Mouse (Mus musculus): Measurements from ENCODE around the gene Tceanc2. TPM values are rescaled to one million over a fixed set of nuclear protein-coding genes. Genes with fewer than 3 reads are reported as not detected.
A peak's percentile ranks its signal among the peaks of the same experiment; 100 is the strongest.

Gene Tceanc2
- total and polyA plus RNA-seq, 3 experiments, result 1.9 to 9.4 TPM; not detected in 1

GRCm38 (mm10) chr4:107102220-107102619 is 76.7 kb downstream of the Tceanc2 start:
- no peaks in the 10 kb centered on the region for H3K9me3 ChIP-seq (replicated peaks; ENCODE audit: insufficient read depth, low read length)
- peaks cover 0 to 2% of the 10 kb centered on the region in 2 experiments; a peak in 1 of 4 replicates for H3K36me3 ChIP-seq (ENCODE audit: control insufficient read depth in 1 of 2, insufficient read depth in 2 of 2, low read length in 2 of 2)
- H3K4me1 ChIP-seq (ENCODE audit: control insufficient read depth in 1 of 2, insufficient read depth in 2 of 2, low read length in 2 of 2), result peaks cover 7% of the 10 kb centered on the region in 2 experiments; a peak in 3 of 4 replicates
- no peak overlapping the region for H3K4me3 ChIP-seq (ENCODE audit: control insufficient read depth in 1 of 2, insufficient read depth in 1 of 2, low read depth in 2 of 2, low read length in 2 of 2)
- no peaks in the 10 kb centered on the region for H3K79me2 ChIP-seq (ENCODE audit: control insufficient read depth, insufficient read depth, low read length, poor library complexity)
- no peak overlapping the region for H3K27ac ChIP-seq (ENCODE audit: control insufficient read depth, low read depth, low read length)
- no peak for TF ChIP-seq RAD21 (IDR thresholded peaks at IDR 0.05; ENCODE audit: low read depth, low read length)
- no peak for TF ChIP-seq POLR2AphosphoS5 (IDR thresholded peaks at IDR 0.05; ENCODE audit: borderline replicate concordance, low read depth, low read length)
- no peak for TF ChIP-seq E2F4 (IDR thresholded peaks at IDR 0.05; ENCODE audit: borderline replicate concordance, low read depth, low read length)
- no peak for TF ChIP-seq CHD1 (IDR thresholded peaks at IDR 0.05; ENCODE audit: low read depth, low read length)
- TF ChIP-seq SIN3A (IDR thresholded peaks at IDR 0.05; ENCODE audit: low read length), result no peak
- no peak for TF ChIP-seq NELFE (IDR thresholded peaks at IDR 0.05; ENCODE audit: low read depth, low read length)
- TF ChIP-seq TAL1 (IDR thresholded peaks at IDR 0.05; ENCODE audit: low read length), result no peak
- TF ChIP-seq TCF12 (IDR thresholded peaks at IDR 0.05; ENCODE audit: low read depth, low read length), result no peak
- TF ChIP-seq USF2 (IDR thresholded peaks at IDR 0.05; ENCODE audit: borderline replicate concordance in 1 of 2, insufficient read depth in 1 of 2, low read depth in 1 of 2, low read length in 2 of 2), result no peak
- TF ChIP-seq CTCF (IDR thresholded peaks at IDR 0.05 in 2 of 3, conservative IDR thresholded peaks at IDR 0.05 in 1 of 3; ENCODE audit: control insufficient read depth in 1 of 3, insufficient read depth in 1 of 3, low read depth in 2 of 3, low read length in 3 of 3, poor library complexity in 1 of 3, severe bottlenecking in 1 of 3), result no peak
- TF ChIP-seq MAFK (IDR thresholded peaks at IDR 0.05; ENCODE audit: borderline replicate concordance, low read depth, low read length), result no peak
- no peak for TF ChIP-seq MYB (IDR thresholded peaks at IDR 0.05; ENCODE audit: low read depth, low read length)
- TF ChIP-seq POLR2AphosphoS2 (IDR thresholded peaks at IDR 0.05; ENCODE audit: low read length), result no peak
- no peak for TF ChIP-seq BHLHE40 (IDR thresholded peaks at IDR 0.05; ENCODE audit: borderline replicate concordance, low read depth, low read length)
- no peak for TF ChIP-seq ETS1 (IDR thresholded peaks at IDR 0.05; ENCODE audit: low read depth, low read length)
- no peak for TF ChIP-seq USF1 (IDR thresholded peaks at IDR 0.05; ENCODE audit: low read depth, low read length)
- no peak for TF ChIP-seq KAT2A (conservative IDR thresholded peaks at IDR 0.05; ENCODE audit: low read depth, low read length)
- DNase-seq (ENCODE audit: low read depth, low spot score), result no peak
- H3K9ac ChIP-seq (ENCODE audit: control insufficient read depth, low read depth, low read length, poor library complexity, severe bottlenecking), result no peak overlapping the region
- H3K27me3 ChIP-seq (ENCODE audit: control insufficient read depth in 1 of 2, insufficient read depth in 2 of 2, low read length in 2 of 2), result no peaks in the 10 kb centered on the region

GRCm38 (mm10) chr4:107098791-107099525 is 80.0 kb downstream of the Tceanc2 start:
- no peak overlapping the region for H3K4me3 ChIP-seq (ENCODE audit: control insufficient read depth in 1 of 2, insufficient read depth in 1 of 2, low read depth in 2 of 2, low read length in 2 of 2)
- H3K4me1 ChIP-seq (ENCODE audit: control insufficient read depth in 1 of 2, insufficient read depth in 2 of 2, low read length in 2 of 2), result peaks cover 12 to 17% of the 10 kb centered on the region in 2 experiments; a peak in 3 of 4 replicates
- DNase-seq (ENCODE audit: low read depth, low spot score), result no peak

More at GRCm38 (mm10) chr4:107098791-107099525, 80.0 kb downstream of the Tceanc2 start:
- H3K9me3 ChIP-seq (replicated peaks; ENCODE audit: insufficient read depth, low read length), result no peaks in the 10 kb centered on the region
- TF ChIP-seq USF1 (IDR thresholded peaks at IDR 0.05; ENCODE audit: low read depth, low read length), result peak; percentile 45; the same call in 1 of the 2 replicates
- no peak for TF ChIP-seq JUND (IDR thresholded peaks at IDR 0.05; ENCODE audit: low read depth, low read length)
- no peak for TF ChIP-seq GABPA (IDR thresholded peaks at IDR 0.05; ENCODE audit: low read depth, low read length)
- no peak overlapping the region for H3K9ac ChIP-seq (ENCODE audit: control insufficient read depth, low read depth, low read length, poor library complexity, severe bottlenecking)
- H3K79me2 ChIP-seq (ENCODE audit: control insufficient read depth, insufficient read depth, low read length, poor library complexity), result no peaks in the 10 kb centered on the region
- no peak overlapping the region for H3K27ac ChIP-seq (ENCODE audit: control insufficient read depth, low read depth, low read length)
- H3K36me3 ChIP-seq (ENCODE audit: control insufficient read depth in 1 of 2, insufficient read depth in 2 of 2, low read length in 2 of 2), result peaks cover 0 to 2% of the 10 kb centered on the region in 2 experiments; a peak in 1 of 4 replicates
- no peaks in the 10 kb centered on the region for H3K27me3 ChIP-seq (ENCODE audit: control insufficient read depth in 1 of 2, insufficient read depth in 2 of 2, low read length in 2 of 2)

Measured in MEL (cell line).